Mouse (Mus musculus): Measurements from ENCODE around the gene Cyb5b.
"Not testable (repeated sequence)": the region's sequence is repeated elsewhere in the genome, so short reads cannot be mapped to it uniquely, and the experiment has no call there.

Gene Cyb5b

GRCm38 (mm10) chr8:107150404-107151157 lies at the start of gene Cyb5b:
Gene Cyb5b (plus strand): TSS chr8:107150640.
- DNase-seq (ENCODE audit: low spot score in 2 of 2): peak; percentile 90 to 92

GRCm38 (mm10) chr8:107104547-107104946 lies 45.9 kb upstream of the Cyb5b start:
- peak; percentile 34 to 58 for DNase-seq (ENCODE audit: low spot score in 2 of 2)

- DNase-seq (ENCODE audit: low spot score in 2 of 2): not testable (repeated sequence)
Measured at GRCm38 (mm10) chr8:107108089-107108488, 42.4 kb upstream of the Cyb5b start.

- no peak for DNase-seq (ENCODE audit: low spot score in 2 of 2)
Measured at GRCm38 (mm10) chr8:107108978-107109720, 41.3 kb upstream of the Cyb5b start.

GRCm38 (mm10) chr8:107109816-107110435 lies 40.5 kb upstream of the Cyb5b start:
- DNase-seq (ENCODE audit: low spot score in 2 of 2): no peak

GRCm38 (mm10) chr8:107110629-107111330 lies 39.7 kb upstream of the Cyb5b start:
- no peak for DNase-seq (ENCODE audit: low spot score in 2 of 2)

GRCm38 (mm10) chr8:107111340-107112105 lies 38.9 kb upstream of the Cyb5b start:
- DNase-seq (ENCODE audit: low spot score in 2 of 2): no peak

GRCm38 (mm10) chr8:107113209-107113608 lies 37.2 kb upstream of the Cyb5b start:
- no peak for DNase-seq (ENCODE audit: low spot score in 2 of 2)

GRCm38 (mm10) chr8:107114150-107115007 lies 36.1 kb upstream of the Cyb5b start:
- no peak for DNase-seq (ENCODE audit: low spot score in 2 of 2)

GRCm38 (mm10) chr8:107115008-107115320 lies 35.5 kb upstream of the Cyb5b start:
- DNase-seq (ENCODE audit: low spot score in 2 of 2): no peak

GRCm38 (mm10) chr8:107116023-107116422 lies 34.4 kb upstream of the Cyb5b start:
- peak; percentile 53 to 72 for DNase-seq (ENCODE audit: low spot score in 2 of 2)

- no peak for DNase-seq (ENCODE audit: low spot score in 2 of 2)
Measured at GRCm38 (mm10) chr8:107117019-107117418, 33.4 kb upstream of the Cyb5b start.

GRCm38 (mm10) chr8:107118803-107119233 lies 31.6 kb upstream of the Cyb5b start:
- no peak for DNase-seq (ENCODE audit: low spot score in 2 of 2)

GRCm38 (mm10) chr8:107119412-107119811 lies 31.0 kb upstream of the Cyb5b start:
- no peak for DNase-seq (ENCODE audit: low spot score in 2 of 2)

GRCm38 (mm10) chr8:107120806-107121205 lies 29.6 kb upstream of the Cyb5b start:
- DNase-seq (ENCODE audit: low spot score in 2 of 2): no peak

- DNase-seq (ENCODE audit: low spot score in 2 of 2): no peak
Measured at GRCm38 (mm10) chr8:107121681-107122291, 28.7 kb upstream of the Cyb5b start.

GRCm38 (mm10) chr8:107123063-107123614 lies 27.3 kb upstream of the Cyb5b start:
- no peak for DNase-seq (ENCODE audit: low spot score in 2 of 2)

- no peak for DNase-seq (ENCODE audit: low spot score in 2 of 2)
Measured at GRCm38 (mm10) chr8:107124343-107124742, 26.1 kb upstream of the Cyb5b start.

GRCm38 (mm10) chr8:107129171-107130025 lies 21.0 kb upstream of the Cyb5b start:
- no peak for DNase-seq (ENCODE audit: low spot score in 2 of 2)
